Mouse (Mus musculus) right cerebral cortex, adult 2 months (tissue): ENCODE measurements at regions not wholly inside any gene's neighbourhood (a gene's known extent, or its start where the extent isn't known, plus 50 kb on each side); places are given as distances from the start of the nearest gene placed in this dataset.

Experiments
- DNase-seq, 2 experiments: peaks; one replicate each; pipeline ENCODE4 v3.0.0; 2021 to 2022; ENCODE audit warnings: low spot score in 2 of 2

DNA sequence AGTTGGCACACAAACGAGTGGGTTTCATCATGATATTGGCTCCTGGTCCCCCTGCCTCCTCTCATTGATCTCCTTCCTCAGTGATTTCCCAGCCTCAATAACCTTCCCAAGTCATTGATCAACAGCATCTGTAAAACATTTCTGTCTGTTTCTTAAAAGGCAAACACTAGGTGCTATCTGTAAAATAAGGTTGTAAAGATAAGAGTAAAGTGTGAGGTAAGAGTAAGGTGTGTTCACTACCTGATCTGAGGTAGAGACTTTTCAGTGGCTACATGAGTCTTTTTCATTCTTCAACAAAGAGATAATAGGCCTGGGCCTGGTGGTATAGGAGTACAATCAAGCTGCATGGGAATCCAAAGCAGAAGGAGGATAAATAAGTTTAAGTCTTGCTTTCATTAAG is 55.7 kb downstream of the Plk2 start:
- DNase-seq: no peak

DNA sequence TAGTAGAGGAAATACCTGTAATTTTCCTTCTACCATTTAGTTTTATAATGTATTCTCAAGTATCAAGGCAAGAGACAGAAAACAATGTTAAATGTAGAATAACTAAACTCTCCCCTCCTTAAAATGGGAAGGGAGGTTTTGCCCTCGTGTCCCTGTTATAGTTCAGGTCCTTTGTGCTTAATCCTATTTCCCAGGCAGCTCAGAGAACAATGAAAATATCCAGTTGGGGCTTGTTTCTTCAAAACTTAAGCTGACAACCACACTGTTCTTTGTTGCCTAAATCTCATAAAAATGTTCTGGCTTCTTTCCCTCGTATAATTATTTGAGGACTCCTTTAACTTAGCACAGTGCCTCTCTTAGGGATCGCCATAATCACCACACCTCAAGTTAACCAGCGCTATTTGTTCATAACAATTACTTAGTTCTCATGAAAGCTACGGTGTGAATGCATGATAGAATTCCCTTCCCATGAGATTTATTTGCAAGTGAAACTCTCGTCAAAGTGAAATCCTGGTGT is 57.2 kb downstream of the Plk2 start:
- no peak for DNase-seq

DNA sequence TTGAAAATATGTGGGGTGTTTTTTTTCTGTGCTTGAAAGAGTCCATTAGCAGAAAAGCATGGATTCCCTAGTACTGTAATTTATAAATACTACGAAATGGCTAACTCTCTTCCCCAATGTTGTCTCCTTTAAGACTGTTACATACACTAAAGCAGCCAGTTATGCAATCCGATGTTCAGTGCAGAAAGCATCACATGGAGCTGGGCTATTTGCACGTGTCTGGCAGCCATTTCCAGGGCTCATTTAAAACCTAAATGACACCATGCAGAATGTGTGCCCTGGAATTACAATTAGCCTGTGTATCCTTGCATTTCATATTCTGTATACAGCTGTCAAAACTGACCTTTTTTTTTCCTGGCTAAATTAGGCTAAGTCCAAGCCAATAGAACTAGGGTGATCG is 60.2 kb downstream of the Plk2 start:
- DNase-seq: no peak

DNA sequence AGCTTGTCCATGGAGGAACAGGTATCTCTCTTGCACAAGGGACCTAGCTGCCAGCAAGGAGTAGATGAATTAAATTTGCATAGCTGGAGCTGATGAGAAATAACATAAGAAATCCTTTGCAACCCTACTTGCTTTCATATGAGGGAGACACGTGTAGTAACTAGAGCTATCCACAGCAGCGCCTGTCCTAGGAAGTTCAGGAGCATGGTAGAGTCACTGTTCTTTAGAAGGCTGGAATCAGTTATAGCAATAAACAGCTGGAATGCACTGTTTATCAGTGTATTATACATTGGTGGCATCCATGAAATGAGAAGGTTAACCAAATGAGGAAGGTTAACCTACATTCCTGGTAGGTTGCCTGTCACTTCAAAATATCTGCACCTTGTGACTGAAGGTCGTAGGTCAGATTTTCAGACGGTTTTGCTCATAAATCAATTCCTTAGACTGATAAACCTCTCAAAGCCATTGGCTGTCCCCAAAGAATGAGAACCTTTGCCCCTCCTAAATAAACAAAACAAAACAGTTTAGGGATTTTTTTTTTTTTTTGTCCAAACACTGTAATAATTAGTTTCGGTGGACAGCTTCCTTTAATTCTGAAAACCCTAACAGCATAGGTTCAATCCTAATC is 60.8 kb downstream of the Plk2 start:
- no peak for DNase-seq

DNA sequence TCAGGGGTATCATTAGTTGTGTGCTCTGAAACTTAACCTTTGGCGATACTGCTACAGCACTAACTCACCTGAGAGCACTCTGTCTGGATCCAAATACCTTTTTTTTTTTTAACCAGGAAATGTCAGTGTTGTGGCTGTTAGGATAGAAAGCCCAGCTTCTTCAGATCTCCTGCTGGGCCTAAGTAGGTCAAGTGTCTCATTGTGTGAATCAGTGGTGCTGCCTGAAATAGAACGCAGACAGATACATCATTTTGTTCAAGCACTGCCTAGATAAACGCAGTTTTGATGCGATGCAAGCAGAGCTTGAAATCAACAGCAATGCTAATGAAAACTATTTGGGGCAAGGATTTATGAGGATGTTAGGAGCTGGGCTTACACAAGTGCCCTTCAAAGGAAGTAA is 63.9 kb downstream of the Plk2 start:
- DNase-seq: no peak

DNA sequence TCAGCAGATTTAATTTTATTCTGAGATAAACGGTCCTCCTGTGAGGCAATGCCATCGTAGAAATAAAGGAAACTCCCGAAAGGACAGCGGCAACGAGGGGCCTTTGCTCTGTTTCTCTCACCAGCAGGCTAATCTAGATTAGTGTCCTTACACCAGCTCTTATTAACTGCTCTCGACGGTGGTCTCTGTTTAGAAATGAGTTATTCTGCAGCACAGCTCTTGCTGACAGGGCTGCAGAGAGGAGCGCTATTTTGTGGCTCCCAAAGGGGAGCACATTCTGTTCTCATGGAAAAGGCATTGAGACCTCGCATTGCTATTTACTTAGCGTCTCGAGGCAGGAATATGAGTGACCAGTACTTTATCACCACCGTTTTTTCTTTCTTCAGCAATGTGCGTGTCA is 66.7 kb downstream of the Plk2 start:
- DNase-seq: no peak

DNA sequence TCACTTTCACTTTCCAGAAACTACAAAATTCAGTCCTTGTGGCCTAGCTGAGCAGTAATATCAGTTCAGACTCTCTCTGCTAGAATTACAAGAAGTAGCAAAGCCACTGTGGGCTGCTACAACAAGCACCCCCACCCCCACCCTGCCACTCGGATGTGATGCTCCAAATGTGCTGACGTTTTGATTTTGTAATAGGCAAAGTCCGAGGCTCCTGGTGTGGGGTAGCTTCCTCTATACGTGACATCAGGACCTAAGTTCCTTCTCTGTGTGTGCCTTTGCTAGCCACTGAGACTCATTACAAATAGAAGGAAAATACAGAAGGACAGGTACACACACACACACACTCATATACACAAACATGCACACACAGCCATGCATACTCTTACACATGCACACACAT is 76.7 kb downstream of the Plk2 start:
- DNase-seq: no peak

DNA sequence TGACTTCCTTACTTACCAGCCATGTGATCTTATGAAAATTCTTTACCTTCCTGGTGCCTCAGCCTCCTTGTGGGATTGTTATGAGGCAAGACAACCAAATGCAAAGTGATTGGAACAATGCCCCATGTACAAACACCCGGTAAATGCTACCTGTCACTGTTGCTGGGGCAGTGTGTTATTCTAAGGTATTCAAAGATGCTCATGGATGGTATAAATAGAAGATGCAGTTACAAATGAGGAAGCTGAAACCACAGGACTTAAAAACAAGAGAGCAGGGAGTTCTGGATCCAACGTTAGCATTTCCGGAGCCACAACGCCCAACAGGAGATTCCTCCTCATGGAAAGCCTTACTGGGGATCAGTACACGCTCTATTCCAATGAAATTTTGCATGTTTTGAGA is 82.9 kb downstream of the Plk2 start:
- DNase-seq: no peak

DNA sequence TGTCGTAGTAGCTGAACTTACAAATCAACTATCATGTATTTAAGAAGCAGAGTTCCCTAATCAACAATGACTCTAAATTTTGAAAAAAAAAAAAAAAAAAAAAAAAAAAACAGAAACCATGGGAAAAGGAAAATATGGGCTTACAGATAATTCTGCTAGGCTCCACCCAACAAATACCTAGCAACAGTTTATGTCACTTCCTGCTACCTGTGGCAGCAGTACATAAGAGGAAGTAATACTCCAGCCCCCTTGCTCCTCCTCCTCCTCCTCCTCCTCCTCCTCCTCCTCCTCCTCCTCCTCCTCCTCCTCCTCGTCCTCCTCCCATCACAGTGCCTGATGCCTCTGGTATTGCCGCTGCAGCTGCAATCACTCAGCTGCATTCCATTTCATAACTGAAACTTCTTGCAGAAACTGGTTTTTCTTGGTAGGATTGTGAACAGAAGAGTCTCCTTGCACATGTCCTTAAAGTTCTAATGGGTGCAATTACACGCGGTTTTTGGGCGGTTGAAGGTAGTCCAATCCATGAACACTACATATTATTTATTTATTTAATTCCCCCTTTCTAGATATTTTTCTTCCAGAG is 89.6 kb downstream of the Plk2 start:
- no peak for DNase-seq

DNA sequence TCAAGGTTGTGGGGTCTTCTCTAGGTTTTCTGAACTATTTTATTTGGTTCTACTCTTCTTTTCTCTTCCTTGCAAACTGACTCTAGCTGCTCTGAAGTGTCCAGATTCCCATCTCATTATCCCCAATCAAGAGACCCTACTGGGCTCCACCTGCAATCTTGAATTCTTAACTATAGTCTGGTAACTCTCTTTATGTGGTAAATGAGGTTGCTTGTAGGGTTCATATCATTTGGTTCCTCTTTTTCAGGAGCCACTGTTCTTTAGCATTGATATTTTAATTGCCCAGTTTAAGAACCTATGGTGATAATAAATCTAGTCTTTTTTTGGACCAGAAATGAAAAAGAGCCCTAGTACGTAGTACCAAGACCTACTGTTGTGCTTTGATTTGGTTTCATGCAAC is 90.7 kb downstream of the Plk2 start:
- DNase-seq: no peak

DNA sequence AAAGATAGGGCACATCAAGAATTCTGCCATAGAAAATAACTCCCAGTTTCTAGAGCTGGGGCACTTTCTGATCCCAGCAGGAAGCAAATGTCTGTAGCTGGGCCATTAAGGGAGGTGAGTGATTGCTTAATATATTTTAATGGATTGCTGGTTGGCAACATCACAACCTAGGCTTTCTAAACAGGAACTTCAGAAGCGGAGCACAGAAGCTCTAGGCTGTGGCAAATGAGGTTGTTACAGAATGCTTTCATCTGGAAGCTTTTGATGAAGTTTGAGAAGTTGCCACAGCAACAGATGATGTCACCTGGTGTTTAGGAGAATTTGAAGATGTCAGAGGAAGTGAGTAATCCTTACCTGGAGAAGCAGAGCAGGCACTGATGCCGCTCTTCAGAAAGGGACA is 95.3 kb downstream of the Plk2 start:
- DNase-seq: no peak

DNA sequence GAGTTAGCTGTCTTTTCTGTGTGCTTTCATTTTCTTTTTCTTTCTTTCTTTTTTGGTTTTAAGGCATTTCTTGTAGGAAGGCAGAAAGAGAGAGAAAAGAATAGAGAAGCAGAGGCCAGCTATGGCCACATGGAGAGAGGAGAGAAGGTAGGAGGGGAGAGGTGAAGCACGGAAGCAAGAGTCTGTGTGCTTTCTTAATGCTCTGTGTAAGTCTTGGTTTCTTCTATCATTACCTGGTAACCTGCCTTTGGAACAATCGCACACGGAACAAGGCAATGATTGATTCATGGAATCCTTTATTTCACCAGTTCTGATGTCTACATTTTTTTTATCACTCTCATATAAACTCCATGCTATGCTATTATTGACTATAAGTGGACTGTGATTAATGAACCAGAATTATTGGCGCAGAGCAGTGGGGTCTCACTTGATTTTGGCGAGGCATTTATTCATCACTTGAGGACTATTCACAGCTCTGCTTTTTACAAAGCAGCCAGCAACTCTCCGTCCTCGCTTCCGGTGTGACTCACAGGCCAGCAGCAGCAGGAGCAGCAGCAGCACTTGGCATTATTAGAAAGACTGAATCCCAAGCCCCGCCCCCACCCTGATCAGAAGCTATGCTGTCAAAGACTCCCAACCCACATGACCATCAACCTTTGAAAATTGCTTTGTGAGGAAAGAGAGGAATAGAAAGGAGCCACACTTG is 97.6 kb downstream of the Plk2 start:
- DNase-seq: peak in 1 of 2 experiments; percentile 21

DNA sequence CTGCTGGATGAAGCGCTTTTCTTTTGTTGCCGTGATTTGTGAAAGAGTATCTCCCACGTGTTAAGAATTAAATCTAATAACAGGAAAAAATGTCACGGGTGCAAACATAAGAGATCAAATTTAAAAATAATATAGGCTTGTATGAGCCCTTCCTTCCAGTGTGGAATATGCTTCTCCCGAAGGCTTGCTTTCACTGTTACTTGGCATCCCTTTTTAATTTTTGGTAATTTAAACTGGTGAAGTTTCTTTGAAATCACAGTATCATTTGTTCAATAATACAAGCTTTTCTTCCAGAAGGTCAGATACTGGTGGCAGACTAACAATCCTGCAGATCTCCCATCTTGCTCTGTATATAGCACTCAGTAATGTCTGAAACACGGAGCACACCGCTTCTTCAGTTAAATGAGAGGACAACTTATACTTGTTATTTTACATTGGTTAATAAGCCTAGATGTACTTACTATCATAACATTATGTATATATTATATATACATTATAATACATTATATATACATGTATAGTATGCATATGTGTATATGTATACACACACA is 98.2 kb downstream of the Plk2 start:
- no peak for DNase-seq

DNA sequence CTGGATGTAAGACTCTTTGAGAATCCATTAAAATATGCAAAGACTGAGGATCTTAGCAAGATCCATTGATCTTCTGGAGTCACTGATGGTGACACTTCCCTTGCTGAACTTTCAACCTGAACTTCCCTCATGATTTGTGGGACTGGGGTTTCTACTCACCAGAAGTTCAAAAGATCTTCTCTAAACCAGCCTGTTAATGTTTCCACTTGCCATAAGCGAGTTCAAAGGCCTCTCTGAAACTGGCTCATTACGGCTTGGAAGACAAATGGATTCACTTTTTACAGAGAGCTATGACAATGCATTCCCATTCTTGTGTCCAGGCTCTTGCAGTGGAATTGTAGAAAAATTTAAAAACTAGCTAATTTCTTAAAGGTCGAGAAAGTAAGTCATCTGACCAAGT is 102.6 kb downstream of the Plk2 start:
- DNase-seq: no peak

DNA sequence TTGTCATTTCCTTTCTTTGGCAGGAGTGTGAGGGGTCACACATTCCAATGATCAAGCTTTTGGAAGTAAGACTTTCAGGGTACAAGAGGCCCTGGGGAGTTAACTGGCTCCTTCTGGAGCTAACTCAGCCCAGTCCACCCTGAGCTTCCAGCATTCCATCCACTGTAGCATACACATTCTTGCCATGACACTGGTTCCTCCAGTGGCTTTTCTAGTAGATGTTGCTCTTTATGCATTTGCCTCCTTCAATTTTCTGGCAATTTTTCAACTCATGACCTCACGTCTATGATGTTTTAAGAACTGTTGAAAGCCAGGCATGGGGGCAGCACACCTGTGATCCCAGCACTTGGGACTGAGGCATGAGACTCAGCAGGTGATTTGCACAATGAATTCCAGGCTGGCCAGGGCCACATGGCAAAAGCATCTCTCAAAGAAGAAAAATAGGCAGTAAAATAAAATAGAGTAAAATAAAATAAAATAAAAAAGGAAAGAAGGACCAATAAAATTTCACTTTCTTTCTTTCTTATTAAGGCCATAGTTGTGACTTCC is 113.0 kb downstream of the Plk2 start:
- DNase-seq: no peak

DNA sequence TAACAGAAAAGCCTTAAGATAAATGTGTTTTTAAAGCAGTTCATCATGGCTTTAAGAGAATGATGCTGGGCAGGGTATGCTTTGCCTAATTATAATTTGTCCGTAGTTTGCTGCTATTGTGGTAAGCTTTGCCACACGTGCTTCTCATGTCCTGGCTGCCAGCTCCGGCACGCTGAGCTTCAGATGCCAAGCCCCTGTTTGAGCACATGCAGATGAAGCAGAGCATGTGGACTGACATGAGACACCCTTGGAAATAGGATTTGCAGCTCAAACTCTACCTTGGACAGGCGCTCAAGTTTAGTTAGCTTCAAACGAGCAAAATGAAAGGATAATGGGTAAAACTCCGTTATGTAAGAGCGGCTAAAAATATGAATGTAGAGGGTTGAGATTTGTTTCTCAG is 123.1 kb downstream of the Plk2 start:
- DNase-seq: peak; percentile 49 to 52

DNA sequence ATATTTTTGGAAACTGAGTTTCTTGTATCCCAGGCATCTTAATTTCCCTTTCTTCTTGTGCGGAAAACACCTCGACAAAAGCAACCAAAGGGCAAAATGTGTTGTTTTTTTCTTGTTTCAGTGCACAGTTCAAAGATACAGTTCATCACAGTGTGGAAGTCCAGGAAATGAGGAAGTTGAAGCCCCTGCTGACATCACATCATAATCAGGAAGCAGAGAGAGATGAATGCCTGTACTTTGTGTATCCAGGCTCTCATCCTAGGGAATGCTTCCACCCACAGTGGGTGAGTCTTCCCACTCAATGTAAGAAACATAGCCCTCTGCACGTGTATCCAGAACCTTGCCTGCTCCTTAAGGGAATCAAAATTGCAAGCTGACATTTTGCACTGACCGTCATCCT is 128.1 kb downstream of the Plk2 start:
- DNase-seq: no peak

DNA sequence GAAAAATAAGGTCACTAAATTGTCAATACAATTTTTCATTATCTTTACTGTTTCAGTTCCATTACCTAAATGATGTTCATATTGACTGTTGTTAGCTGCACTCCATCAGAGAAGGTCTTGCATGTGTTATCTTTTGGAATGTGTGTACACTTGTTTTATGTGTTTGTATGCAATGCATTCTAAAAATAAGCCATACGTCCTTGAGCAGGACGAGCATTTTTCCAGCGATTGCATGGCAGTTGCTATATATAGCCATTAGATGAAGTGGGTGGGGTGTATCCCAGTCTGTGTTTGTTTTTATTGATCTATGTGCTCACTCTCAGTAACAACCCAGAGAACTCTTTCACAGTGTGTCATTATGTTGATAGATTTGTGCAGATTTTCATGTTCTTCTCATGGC is 132.8 kb downstream of the Plk2 start:
- no peak for DNase-seq

DNA sequence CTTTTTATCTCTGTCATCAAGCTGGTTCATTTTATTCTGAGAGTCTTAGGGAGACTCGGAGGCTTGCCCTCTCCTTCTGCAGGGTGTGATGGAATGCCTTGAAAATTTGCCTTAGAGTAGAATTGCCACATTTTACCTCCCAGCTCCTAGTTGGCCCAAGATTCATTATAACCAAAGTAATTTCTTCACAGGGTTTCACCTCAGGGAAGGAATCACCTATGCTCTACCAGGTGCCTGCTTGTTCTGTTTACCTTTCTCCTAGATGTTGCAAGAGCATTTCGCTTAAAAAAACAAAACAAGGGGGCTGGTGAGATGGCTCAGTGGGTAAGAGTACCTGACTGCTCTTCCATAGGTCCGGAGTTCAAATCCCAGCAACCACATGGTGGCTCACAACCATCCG is 134.8 kb downstream of the Plk2 start:
- DNase-seq: no peak

DNA sequence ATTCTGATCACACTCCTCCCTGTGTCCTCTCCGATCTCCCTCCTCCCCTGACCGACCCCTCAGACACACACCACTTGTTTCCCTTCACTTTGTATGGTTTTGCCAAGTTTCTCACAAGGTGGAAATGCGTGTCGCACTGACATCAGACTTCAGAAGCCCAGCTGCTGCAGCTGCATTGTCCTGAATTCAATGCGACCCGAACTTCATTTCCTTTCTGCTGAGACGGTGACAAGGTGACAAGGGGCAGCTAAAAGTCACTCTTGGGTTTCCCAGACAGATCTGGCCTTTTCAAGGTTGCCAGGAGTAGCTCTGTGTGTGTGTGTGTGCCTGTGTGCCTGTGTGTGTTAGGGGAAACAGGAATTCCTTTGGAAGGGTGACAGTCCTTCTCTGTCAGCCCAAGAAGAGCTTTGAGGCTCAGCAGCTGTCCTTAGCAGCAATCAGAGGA is 139.5 kb downstream of the Plk2 start:
- no peak for DNase-seq

DNA sequence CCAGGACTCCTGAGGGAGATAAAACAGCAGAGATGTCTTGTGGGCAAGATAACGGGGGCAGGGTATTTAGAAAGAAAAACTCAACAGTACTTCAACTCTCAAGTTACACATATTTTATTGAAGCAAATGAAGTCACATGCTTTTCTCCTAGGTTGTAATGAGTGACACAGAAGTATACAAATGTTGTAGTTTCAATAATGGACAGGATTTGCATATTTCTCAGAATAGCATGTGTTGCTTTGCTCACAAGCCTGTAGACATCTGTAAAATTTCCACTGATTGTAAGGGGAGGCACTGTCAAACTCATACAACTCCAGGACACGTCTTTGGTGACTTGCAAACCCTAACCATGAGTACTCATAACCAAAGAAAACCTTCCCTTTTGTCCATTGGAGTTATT is 140.9 kb downstream of the Plk2 start:
- DNase-seq: no peak

DNA sequence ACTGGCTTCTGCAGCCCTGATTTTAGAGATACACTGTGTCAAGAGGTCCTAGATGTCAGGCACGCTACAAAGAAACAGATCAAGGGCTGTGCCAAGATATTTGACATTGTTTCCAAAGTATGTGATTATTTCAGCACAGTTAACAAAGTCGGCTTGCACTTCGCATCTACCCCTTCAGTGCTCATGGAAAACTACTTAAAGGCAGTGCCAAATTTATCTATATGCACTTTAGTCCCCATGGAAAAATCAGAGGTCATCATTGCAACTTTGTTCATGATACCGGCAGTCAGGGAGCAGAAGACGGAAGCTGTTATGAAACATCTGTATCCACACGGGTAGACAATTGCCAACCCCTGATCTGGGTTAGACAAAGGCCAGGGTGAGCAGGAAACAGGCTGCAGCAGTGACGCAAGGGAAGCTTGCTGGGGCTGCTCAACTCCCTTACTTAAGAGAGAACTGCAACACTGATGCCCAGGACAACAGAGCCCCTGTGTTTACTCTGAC is 143.2 kb downstream of the Plk2 start:
- DNase-seq: no peak
